Mouse (Mus musculus) heart, adult 11 months (tissue): ENCODE data around the gene Olfr945.

ENCODE experiments used
- DNase-seq: peaks from one replicate; pipeline ENCODE4 v3.0.0; 2022

Olfr945 gene

DNA sequence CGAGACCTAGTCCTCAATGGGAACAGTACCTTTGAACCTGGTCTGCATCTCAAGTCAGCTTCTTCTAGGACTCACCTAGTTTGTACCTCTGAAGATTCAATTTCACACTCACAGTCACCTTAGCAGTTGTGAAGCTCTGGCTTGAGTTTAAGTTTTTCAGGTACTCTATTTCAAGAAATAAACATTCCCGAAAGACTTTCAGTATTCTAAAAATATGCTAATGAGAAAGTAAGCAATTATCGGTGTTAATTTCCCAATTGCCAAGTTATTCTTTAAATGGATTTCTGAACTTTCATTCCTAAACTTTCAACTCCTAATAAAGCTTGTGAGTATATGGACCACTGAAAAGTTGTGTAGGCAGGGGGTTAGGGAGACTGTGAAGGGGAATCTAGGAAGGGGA lies at the start of gene Olfr945:
TSS of gene Olfr945 (minus strand) at position 101 of the 400 bp plus-strand sequence.
- DNase-seq: no peak

GRCm38 (mm10) chr9:39325945-39326344 lies 49.3 kb upstream of the Olfr945 start, which contains the start of gene Olfr948:
TSS of gene Olfr948 (minus strand) at chr9:39326045.
- DNase-seq: no peak

DNA sequence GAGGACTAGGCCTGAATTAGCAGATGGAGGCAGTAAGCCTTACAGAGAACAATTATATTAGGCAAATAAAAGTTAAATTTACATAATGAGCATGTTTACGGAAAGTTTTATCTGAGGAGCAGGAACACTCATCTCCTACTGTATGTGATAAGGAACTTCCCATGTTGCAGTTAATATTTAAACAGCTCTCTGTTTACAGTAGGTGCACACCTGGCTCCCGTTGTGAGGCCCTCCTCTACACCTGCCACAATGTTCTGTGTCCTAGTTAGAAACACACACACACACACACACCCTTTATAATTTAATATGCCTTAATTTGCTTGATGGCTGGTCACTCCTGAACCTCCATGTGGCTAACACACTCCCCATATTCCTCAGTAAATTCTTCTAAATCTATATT lies 10.5 kb upstream of the Olfr945 start:
- no peak for DNase-seq

GRCm38 (mm10) chr9:39249894-39250293 lies 26.7 kb downstream of the Olfr945 start, which contains the start of gene Olfr1537:
TSS of gene Olfr1537 (minus strand) at chr9:39249994.
- no peak for DNase-seq
